Mouse (Mus musculus): Measurements from ENCODE around the gene Abtb1. TPM values are rescaled to one million over a fixed set of nuclear protein-coding genes. Genes with fewer than 3 reads are reported as not detected.
A peak's percentile ranks its signal among the peaks of the same experiment; 100 is the strongest.

Abtb1 gene
- polyA plus RNA-seq, 2 experiments, result 39.0 to 43.1 TPM

DNA sequence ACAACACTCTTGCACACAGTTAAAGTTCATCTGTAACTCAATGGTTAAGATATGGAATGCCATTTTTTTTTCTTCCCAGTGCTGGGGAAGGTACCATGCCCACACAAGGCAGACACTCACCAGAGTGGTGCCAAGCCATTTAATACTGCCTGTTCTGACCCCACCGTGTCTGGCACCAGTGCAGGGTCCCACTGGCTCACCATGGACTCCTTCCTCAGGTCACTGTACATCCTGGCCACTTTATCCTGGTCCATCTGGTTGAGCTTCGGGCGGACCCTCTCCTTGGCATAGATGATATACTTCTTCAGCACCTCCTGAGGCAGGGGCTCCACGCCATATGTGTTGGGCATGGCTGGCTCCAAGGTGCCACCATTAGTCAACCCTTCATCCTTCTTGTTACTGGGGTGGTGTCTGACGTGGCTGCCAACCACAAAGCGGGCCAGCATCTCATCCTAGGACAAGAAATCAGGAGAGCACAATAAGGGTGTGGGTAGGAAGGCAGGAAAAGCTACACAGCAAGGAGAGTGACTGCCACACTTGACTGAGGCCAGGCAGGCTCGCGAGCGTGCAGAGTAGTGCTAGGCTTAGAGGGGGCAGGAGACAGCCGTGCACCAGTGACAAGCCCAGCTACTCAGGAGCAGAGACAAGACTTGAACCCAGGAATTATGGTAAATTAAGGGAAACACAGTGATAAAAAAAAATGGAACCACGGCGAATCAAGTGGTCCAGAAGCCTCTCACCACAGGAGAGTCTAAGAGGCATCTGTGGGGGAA lies 44.0 kb upstream of the Abtb1 start:
- Histone ChIP-seq H3K4me2 (ENCODE audit: low read depth) (no peak overlapping the region), H3K4me1 (replicated peaks; ENCODE audit: control insufficient read depth in 2 of 2, insufficient read depth in 2 of 2, low read length in 1 of 2) (0 out of 4 replicates have a peak, but pooled peaks cover 0 to 4% of the 10 kb centered on the region in 2 experiments), H3K36me3 (replicated peaks; ENCODE audit: control insufficient read depth, insufficient read depth, low read depth) (peaks cover 94% of the 10 kb centered on the region), H3K9ac (replicated peaks) (no peak overlapping the region), H3K9me3 (ENCODE audit: control insufficient read depth, low read length) (no peaks in the 10 kb centered on the region), H3K4me3 (ENCODE audit: insufficient read depth in 1 of 2, low read depth in 2 of 2, low read length in 2 of 2) (no peak overlapping the region), H3K27me3 (ENCODE audit: control insufficient read depth, insufficient read depth, low read length) (no peaks in the 10 kb centered on the region), H3K27ac (no peak overlapping the region)
- ATAC-seq (ENCODE audit: insufficient read depth) (no peak), DNase-seq (ENCODE audit: low read depth in 3 of 3, low spot score in 3 of 3) (no peak)
- WGBS (ENCODE audit: insufficient replicate concordance), result 88% methylated on average over 12 of the region's 12 CpGs
- TF ChIP-seq EP300 (IDR thresholded peaks at IDR 0.05; ENCODE audit: low read depth) (no peak), CTCF (IDR thresholded peaks at IDR 0.05; ENCODE audit: low read depth) (no peak)

DNA sequence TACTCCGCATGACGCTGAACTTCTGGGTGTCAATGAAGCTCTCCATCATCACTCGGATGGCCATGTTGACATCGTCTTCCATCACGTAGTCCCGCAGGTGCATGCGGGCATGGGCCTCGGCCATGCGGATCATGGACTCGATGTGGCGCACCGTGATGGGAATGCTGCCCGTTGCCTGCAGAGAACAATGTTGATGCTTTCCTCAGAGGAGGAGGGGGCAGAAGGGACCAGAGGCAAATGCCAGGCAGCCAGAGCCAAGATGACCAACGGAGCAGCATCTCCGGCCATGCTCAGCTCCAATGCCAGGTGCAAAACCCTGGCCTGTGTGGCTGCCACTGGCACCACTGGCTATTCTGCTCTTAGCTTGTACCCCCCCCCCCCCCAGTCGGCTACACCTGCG lies 42.9 kb upstream of the Abtb1 start:
- H3K9ac ChIP-seq (replicated peaks), result no peak overlapping the region
- H3K4me1 ChIP-seq (replicated peaks; ENCODE audit: control insufficient read depth in 2 of 2, insufficient read depth in 2 of 2, low read length in 1 of 2), result no peaks in the 10 kb centered on the region
- no peaks in the 10 kb centered on the region for H3K9me3 ChIP-seq (ENCODE audit: control insufficient read depth, low read length)
- no peaks in the 10 kb centered on the region for H3K27me3 ChIP-seq (ENCODE audit: control insufficient read depth, insufficient read depth, low read length)
- TF ChIP-seq CTCF (IDR thresholded peaks at IDR 0.05; ENCODE audit: low read depth) (no peak), EP300 (IDR thresholded peaks at IDR 0.05; ENCODE audit: low read depth) (no peak)
- no peak for ATAC-seq (ENCODE audit: insufficient read depth)
- no peak for DNase-seq (ENCODE audit: low read depth in 3 of 3, low spot score in 3 of 3)
- no peak overlapping the region for H3K4me2 ChIP-seq (ENCODE audit: low read depth)
- no peak overlapping the region for H3K4me3 ChIP-seq (ENCODE audit: insufficient read depth in 1 of 2, low read depth in 2 of 2, low read length in 2 of 2)
- H3K27ac ChIP-seq, result no peak overlapping the region
- peaks cover 87% of the 10 kb centered on the region for H3K36me3 ChIP-seq (replicated peaks; ENCODE audit: control insufficient read depth, insufficient read depth, low read depth)
- 93% methylated on average over 17 of the region's 17 CpGs for WGBS (ENCODE audit: insufficient replicate concordance)

DNA sequence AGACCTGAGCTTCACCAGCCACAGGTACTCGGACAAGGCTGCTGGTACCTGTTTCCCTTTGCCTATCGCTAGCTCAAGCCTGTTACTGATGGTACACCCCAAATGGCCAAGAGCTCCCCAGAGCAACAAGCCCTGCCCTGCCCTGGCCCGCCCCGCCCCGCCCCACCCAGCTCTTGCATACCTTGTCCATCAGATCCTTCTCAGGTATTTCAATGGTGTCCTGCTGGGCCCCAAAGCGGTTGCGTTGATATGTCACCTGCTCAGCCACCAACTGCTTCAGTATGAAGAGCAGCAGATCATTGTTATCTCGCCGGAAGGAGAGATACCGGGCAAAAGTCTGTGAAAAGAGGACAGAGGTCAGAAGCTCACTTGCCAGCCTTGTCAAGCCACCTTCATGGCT lies 42.4 kb upstream of the Abtb1 start:
- Histone ChIP-seq H3K9me3 (ENCODE audit: control insufficient read depth, low read length) (no peaks in the 10 kb centered on the region), H3K4me1 (replicated peaks; ENCODE audit: control insufficient read depth in 2 of 2, insufficient read depth in 2 of 2, low read length in 1 of 2) (no peaks in the 10 kb centered on the region), H3K4me3 (ENCODE audit: insufficient read depth in 1 of 2, low read depth in 2 of 2, low read length in 2 of 2) (no peak overlapping the region), H3K4me2 (ENCODE audit: low read depth) (no peak overlapping the region), H3K27ac (no peak overlapping the region), H3K9ac (replicated peaks) (no peak overlapping the region), H3K36me3 (replicated peaks; ENCODE audit: control insufficient read depth, insufficient read depth, low read depth) (peaks cover 82% of the 10 kb centered on the region), H3K27me3 (ENCODE audit: control insufficient read depth, insufficient read depth, low read length) (no peaks in the 10 kb centered on the region)
- TF ChIP-seq CTCF (IDR thresholded peaks at IDR 0.05; ENCODE audit: low read depth), result no peak
- no peak for TF ChIP-seq EP300 (IDR thresholded peaks at IDR 0.05; ENCODE audit: low read depth)
- ATAC-seq (ENCODE audit: insufficient read depth) (no peak), DNase-seq (ENCODE audit: low read depth in 3 of 3, low spot score in 3 of 3) (no peak)
- 86% methylated on average over 10 of the region's 10 CpGs for WGBS (ENCODE audit: insufficient replicate concordance)

DNA sequence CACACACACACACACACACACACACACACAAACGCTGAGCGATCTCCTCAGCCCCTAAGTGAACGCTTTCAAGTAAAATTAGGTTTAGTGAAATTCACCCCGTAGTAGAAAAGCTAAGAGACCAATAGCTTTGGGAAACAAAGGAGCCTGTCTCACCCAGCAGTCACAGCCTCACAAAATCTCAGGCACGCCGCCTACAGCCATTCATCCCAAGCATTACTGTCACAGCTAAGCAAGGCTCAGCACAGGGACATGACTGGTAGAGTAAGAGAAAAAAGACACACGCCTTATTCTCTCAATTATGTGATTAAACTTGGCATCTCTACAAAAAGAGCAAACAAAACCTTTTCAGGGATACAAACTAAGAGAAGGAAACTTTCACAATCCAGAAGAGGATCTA lies 39.5 kb upstream of the Abtb1 start:
- H3K9ac ChIP-seq (replicated peaks), result no peak overlapping the region
- H3K4me1 ChIP-seq (replicated peaks; ENCODE audit: control insufficient read depth in 2 of 2, insufficient read depth in 2 of 2, low read length in 1 of 2), result no peaks in the 10 kb centered on the region
- no peak overlapping the region for H3K4me2 ChIP-seq (ENCODE audit: low read depth)
- H3K36me3 ChIP-seq (replicated peaks; ENCODE audit: control insufficient read depth, insufficient read depth, low read depth), result peaks cover 54% of the 10 kb centered on the region
- WGBS (ENCODE audit: insufficient replicate concordance), result 86% methylated on average over 7 of the region's 7 CpGs
- H3K27ac ChIP-seq, result no peak overlapping the region
- H3K4me3 ChIP-seq (ENCODE audit: insufficient read depth in 1 of 2, low read depth in 2 of 2, low read length in 2 of 2), result no peak overlapping the region
- no peak for TF ChIP-seq CTCF (IDR thresholded peaks at IDR 0.05; ENCODE audit: low read depth)
- H3K9me3 ChIP-seq (ENCODE audit: control insufficient read depth, low read length), result no peaks in the 10 kb centered on the region
- DNase-seq (ENCODE audit: low read depth in 3 of 3, low spot score in 3 of 3), result no peak
- peaks cover 5% of the 10 kb centered on the region for H3K27me3 ChIP-seq (ENCODE audit: control insufficient read depth, insufficient read depth, low read length)
- no peak for ATAC-seq (ENCODE audit: insufficient read depth)

DNA sequence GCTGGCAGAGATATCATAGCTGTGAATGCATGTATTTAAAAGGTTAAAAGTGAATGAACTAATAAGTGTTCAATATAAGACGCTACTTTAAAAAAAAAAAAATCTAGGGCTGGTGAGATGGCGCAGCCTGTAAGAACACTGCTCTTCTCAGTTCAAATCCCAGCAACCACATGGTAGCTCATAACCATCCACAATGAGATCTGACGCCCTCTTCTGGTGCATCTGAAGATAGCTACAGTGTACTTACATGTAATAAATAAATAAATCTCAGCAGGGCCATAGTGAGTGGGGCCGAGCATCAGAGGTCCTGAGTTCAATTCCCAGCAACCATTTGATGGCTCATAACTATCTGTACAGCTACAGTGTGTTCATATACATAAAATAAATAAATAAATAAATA lies 37.7 kb upstream of the Abtb1 start:
- H3K4me2 ChIP-seq (ENCODE audit: low read depth), result no peak overlapping the region
- DNase-seq (ENCODE audit: low read depth in 3 of 3, low spot score in 3 of 3) (no peak), ATAC-seq (ENCODE audit: insufficient read depth) (no peak)
- WGBS (ENCODE audit: insufficient replicate concordance), result 54% methylated on average over 4 of the region's 4 CpGs
- peaks cover 23% of the 10 kb centered on the region for H3K27me3 ChIP-seq (ENCODE audit: control insufficient read depth, insufficient read depth, low read length)
- H3K36me3 ChIP-seq (replicated peaks; ENCODE audit: control insufficient read depth, insufficient read depth, low read depth), result peaks cover 35% of the 10 kb centered on the region
- no peaks in the 10 kb centered on the region for H3K9me3 ChIP-seq (ENCODE audit: control insufficient read depth, low read length)
- H3K9ac ChIP-seq (replicated peaks), result no peak overlapping the region
- TF ChIP-seq CTCF (IDR thresholded peaks at IDR 0.05; ENCODE audit: low read depth) (peak; percentile 31; the same call in 1 of the 2 replicates), EP300 (IDR thresholded peaks at IDR 0.05; ENCODE audit: low read depth) (no peak)
- no peaks in the 10 kb centered on the region for H3K4me1 ChIP-seq (replicated peaks; ENCODE audit: control insufficient read depth in 2 of 2, insufficient read depth in 2 of 2, low read length in 1 of 2)
- H3K27ac ChIP-seq, result no peak overlapping the region
- H3K4me3 ChIP-seq (ENCODE audit: insufficient read depth in 1 of 2, low read depth in 2 of 2, low read length in 2 of 2), result no peak overlapping the region
